Mouse (Mus musculus) adrenal gland, adult 18-20 months (tissue): ENCODE measurements around the gene Incenp. TPM values are rescaled to one million over a fixed set of nuclear protein-coding genes. Genes with fewer than 3 reads are reported as not detected.
A peak's percentile ranks its signal among the peaks of the same experiment; 100 is the strongest.
"Not testable (repeated sequence)": the region's sequence is repeated elsewhere in the genome, so short reads cannot be mapped to it uniquely, and the experiment has no call there.

ENCODE experiments used
- DNase-seq, 2 experiments: peaks; one replicate each; pipeline ENCODE4 v3.0.0; 2021 to 2022; ENCODE audit warnings: low spot score in 2 of 2
- total RNA-seq, 2 experiments: library from RNA; stranded (reverse); gene quantifications; 1 replicate in 1 of 2; 2 replicates in 1 of 2; pipeline ENCODE4 v1.2.3; 2021

Incenp gene
- total RNA-seq, 2 experiments from 2014 or later = 6.0 to 7.8 TPM

DNA sequence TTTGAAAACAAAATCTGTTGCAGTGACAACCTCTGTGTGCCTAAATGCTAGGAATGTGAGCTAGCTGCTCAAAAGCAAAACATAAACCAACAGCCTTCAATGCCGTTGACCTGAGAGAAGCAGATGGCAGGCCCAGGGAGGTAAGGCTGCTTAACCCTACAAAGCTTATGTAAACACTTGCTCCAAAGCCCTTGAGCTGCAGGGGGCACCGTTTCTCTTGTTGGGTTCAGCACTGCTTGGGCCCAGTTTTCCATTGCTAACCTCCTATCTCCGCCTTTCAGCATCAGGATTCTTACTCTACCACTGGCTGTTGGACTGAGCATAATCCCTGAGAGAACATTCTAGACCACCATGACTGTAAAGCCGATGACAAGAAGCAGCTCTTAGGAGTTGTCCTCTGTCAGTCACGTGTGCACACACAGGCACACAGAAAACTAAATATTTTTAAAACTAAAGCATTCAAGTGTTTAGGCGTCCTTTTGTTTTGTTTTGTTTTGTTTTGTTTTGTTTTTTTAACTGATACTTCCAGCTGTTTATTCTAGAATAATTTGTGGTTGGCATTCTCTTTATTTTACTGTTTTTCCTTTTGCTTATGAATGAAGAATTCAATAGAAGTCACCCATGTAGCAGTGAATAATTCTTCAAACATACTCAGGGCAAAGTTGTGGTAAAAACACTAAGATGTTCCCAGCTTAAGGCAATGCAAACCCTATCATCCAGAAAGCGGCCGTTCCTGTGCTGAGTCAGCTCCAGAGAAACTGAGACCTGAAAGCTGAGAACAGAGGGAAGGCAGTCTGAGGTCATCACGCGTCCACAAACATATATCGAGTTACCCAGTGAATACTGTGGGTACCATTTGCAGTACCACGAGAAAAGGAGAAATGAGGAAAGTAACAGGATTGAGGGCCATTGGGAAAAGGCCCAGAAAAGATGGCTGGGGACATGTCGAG is 21.8 kb upstream of the Incenp start:
- peak in 1 of 2 experiments; percentile 58 for DNase-seq

- DNase-seq = no peak
Observed at GRCm38 (mm10) chr19:9918176-9918861, 19.0 kb upstream of the Incenp start.

DNA sequence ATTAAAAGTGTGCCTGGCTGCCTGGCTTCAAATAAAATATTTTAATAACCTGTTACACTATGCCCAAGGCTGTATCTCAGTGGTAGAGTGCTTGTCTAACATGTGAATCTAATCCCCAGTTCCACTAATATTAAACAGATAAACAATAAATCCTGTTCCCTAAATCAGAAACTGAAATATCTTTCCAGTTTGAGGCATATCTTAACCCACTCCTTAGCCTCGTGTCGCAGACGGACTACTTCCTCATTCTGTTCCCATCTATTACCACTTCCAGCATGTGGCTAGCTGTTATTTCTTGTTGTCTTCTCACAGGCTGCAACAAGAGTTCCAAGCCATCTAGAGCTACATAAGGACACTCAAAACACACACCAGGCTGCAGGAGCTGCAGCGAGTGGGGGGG is 18.4 kb upstream of the Incenp start:
- DNase-seq = no peak

DNA sequence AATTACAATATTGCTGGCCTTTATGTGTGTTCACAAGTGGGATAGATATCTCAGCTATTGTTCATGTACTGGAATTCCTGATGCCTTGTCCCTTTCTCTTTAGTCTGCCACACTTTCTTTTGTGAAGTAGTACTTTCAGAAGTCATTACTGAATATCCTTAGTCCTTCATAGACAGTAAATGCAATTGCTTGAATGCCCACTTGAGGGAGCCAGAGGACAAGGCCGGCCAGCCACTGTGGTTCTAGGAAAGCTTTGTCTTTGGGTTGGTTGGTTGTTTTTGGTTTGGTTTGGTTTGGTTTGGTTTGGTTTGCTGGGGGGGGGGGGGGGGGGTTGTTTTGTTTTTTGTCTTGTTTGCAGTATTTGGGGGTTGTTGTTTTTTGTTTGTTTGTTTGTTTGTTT is 16.6 kb upstream of the Incenp start:
- peak; percentile 78 to 81 for DNase-seq

- no peak for DNase-seq
Observed at GRCm38 (mm10) chr19:9914346-9914745, 15.0 kb upstream of the Incenp start.

- no peak for DNase-seq
Observed at GRCm38 (mm10) chr19:9913784-9914183, 14.4 kb upstream of the Incenp start.

- DNase-seq = no peak
Observed at GRCm38 (mm10) chr19:9911314-9911754, 12.0 kb upstream of the Incenp start.

DNA sequence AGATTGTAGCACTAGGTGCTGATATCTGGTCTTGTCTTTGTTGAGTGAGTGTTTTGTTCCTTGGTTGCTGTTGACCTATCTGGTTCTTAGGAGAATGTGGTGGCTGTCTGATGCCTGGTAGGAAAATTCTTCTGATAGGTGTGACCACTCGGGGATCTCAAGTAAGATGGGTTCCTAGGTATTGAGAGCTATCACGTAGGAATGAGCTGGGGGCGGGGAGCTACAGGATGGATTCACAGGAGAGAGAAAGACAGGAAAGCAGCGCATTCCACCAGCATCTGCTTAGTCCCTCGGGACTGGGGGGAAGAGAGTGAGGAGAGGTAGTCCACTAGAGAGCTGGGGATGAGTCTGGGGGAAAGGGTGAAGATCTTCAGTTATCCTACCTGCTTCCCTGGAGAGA is 10.0 kb upstream of the Incenp start:
- DNase-seq = no peak

GRCm38 (mm10) chr19:9900696-9901095 is 1.3 kb upstream of the Incenp start:
- DNase-seq = not testable (repeated sequence)

GRCm38 (mm10) chr19:9899780-9900146 is 412 bp upstream of the Incenp start:
- DNase-seq = no peak

DNA sequence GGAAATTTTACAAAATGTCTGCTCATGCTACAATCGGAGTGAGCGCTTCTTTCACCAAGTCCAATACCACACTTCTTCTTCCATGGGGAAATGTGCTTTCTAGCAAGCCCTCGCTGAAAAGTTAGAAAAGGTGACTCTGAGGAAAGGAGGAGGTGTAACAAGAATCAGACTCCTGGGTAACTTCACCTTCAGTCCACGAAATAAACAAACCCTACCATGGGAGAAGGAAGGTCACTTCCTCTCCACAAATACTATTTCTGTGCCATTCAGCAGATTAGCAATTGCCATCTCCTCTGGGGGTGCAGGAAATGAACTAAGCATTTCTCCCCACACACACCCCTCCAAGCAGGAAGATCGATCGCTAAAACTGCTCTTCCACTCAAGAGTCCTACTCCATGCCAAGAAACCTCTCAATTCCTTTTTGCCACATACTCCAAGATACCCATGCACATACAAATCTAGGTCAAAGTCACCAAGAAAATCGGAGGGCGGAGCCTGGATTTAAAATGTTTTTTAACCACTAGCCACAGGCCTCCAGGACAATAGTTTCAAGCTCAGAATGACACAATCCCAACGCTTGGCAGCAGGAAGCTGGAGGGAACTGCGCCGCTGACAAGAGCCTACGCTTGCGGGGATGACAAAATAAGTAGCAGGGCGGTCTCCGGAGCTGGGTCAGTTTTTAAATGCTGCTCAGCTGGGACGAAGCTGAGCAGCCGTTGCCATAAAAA is 848 bp downstream of the Incenp start:
- DNase-seq = peak in 1 of 2 experiments; percentile 24

GRCm38 (mm10) chr19:9896067-9896466 is 3.3 kb downstream of the Incenp start:
- no peak for DNase-seq

GRCm38 (mm10) chr19:9886771-9887170 is 12.6 kb downstream of the Incenp start:
- DNase-seq = no peak

GRCm38 (mm10) chr19:9886348-9886747 is 13.0 kb downstream of the Incenp start:
- no peak for DNase-seq

DNA sequence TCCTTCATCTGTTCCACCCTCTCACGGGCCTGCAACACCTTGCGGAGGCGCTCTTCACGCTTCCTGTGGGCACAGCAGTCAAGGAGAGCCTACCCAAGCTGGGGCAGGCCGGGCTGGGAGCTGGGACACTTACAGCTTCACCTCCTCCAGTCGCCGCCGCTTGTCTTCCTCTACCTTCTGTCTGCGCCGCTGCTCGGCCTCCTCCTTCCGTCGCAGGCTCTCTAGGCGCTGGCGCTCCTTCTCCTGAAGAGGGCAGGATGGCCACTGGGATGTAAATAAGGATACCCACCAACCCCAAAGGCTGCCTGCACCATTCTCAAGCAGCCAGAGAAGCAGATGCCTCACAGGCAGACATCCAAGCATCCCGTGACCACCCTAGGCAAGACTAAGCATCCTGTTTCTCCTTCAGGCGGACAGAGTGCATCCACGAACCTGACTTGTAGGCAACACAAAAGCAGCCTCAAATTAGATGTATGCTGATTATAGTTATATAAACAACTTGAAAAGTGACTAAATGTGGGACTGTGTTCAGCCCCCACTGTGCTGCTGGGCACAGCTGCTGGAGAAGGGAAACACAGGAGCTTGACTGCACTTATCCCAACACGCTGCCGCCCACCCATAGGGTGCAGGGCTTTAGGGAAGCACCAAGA is 21.0 kb downstream of the Incenp start:
- DNase-seq = no peak

GRCm38 (mm10) chr19:9865466-9865865 is 33.9 kb downstream of the Incenp start:
- DNase-seq = no peak

- DNase-seq = no peak
Observed at GRCm38 (mm10) chr19:9864856-9865255, 34.5 kb downstream of the Incenp start.

- not testable (repeated sequence) for DNase-seq
Observed at GRCm38 (mm10) chr19:9860821-9861220, 38.5 kb downstream of the Incenp start.

DNA sequence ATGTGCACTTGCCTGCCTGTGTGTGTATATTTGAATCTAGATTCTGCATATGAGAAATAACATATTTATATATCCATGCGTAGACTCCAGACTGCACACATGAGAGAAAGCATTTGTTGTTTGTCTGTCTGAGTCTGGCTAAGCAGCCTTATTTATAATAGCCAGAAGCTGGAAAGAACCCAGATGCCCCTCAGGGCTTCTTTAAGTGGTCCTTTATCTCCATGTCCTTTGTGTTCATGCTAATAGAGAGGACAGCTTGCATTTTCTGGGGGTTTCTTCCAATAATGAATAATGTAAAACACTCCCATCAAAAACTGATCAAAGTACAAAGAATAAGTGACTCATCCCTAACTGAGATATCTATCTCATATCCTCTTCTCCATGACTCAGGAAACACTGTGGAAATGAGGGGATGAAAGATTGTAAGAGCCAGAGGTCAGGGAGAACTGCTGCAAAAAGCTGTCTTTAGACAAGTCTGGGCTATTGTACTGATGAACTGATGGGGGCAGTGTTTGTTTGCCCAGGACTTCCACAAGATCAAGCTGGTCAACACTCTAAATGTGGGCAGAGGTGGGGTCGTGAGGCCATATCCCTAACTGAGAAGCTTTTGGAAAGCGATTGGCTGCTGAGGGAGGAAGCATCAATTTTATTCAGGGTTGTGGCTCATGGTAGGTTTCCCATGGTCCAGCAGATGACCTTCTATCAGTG is 49.8 kb downstream of the Incenp start:
- DNase-seq = peak in 1 of 2 experiments; percentile 23

DNA sequence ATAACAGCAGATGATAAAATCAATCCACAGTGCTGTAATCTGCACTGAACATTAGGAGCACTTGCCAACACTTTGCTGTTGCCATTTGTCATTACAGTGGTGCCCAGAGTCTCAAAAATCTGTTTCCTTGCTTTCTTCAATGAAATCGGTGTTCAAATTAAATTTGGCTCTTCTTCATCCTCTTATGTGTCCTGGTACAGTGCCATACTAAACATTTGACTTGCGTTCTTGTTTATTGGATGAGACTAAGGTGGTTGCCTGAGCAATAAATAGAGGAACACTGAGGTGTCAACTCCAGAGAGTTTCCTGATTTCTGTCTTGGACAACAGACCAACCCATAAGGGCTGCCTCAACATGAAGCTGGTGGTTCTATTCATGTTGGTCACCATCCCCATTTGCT is 52.1 kb downstream of the Incenp start, which contains the start of gene Scgb2a2:
Gene Scgb2a2 (plus strand): TSS at position 301 of the 400 bp plus-strand sequence.
- DNase-seq = no peak
